Mouse (Mus musculus): ENCODE data around the gene Rnf26.

The Rnf26 gene

GRCm38 (mm10) chr9:44075276-44075995, 37.9 kb downstream of the Rnf26 start:
- DNase-seq (ENCODE audit: low spot score) = no peak

GRCm38 (mm10) chr9:44074395-44075275, 38.7 kb downstream of the Rnf26 start:
- DNase-seq (ENCODE audit: low spot score) = no peak

- DNase-seq (ENCODE audit: low spot score) = no peak
Measured at GRCm38 (mm10) chr9:44073115-44073514, 40.2 kb downstream of the Rnf26 start.

GRCm38 (mm10) chr9:44072599-44072915, 40.8 kb downstream of the Rnf26 start:
- DNase-seq (ENCODE audit: low spot score) = no peak

- no peak for DNase-seq (ENCODE audit: low spot score)
Measured at GRCm38 (mm10) chr9:44071914-44072598, 41.3 kb downstream of the Rnf26 start.

GRCm38 (mm10) chr9:44070844-44071231, 42.5 kb downstream of the Rnf26 start:
- DNase-seq (ENCODE audit: low spot score) = no peak

- no peak for DNase-seq (ENCODE audit: low spot score)
Measured at GRCm38 (mm10) chr9:44070113-44070843, 43.0 kb downstream of the Rnf26 start.

GRCm38 (mm10) chr9:44069252-44069651, 44.1 kb downstream of the Rnf26 start:
- no peak for DNase-seq (ENCODE audit: low spot score)

- no peak for DNase-seq (ENCODE audit: low spot score)
Measured at GRCm38 (mm10) chr9:44067960-44068330, 45.4 kb downstream of the Rnf26 start.

GRCm38 (mm10) chr9:44067241-44067959, 45.9 kb downstream of the Rnf26 start:
- no peak for DNase-seq (ENCODE audit: low spot score)

GRCm38 (mm10) chr9:44066785-44067225, 46.5 kb downstream of the Rnf26 start, which contains the start of gene Usp2:
Gene Usp2, plus strand, starts transcription at chr9:44067021.
- peak; percentile 100 for DNase-seq (ENCODE audit: low spot score)

- DNase-seq (ENCODE audit: low spot score) = no peak
Measured at GRCm38 (mm10) chr9:44065177-44065576, 48.1 kb downstream of the Rnf26 start.

- no peak for DNase-seq (ENCODE audit: low spot score)
Measured at GRCm38 (mm10) chr9:44058606-44059005, 54.7 kb downstream of the Rnf26 start.

- DNase-seq (ENCODE audit: low spot score) = no peak
Measured at GRCm38 (mm10) chr9:44053936-44054335, 59.4 kb downstream of the Rnf26 start.

- no peak for DNase-seq (ENCODE audit: low spot score)
Measured at GRCm38 (mm10) chr9:44052855-44053254, 60.5 kb downstream of the Rnf26 start.

- no peak for DNase-seq (ENCODE audit: low spot score)
Measured at GRCm38 (mm10) chr9:44049381-44050165, 63.7 kb downstream of the Rnf26 start.

- DNase-seq (ENCODE audit: low spot score) = peak; percentile 100
Measured at GRCm38 (mm10) chr9:44048541-44049380, 64.6 kb downstream of the Rnf26 start.

GRCm38 (mm10) chr9:44047571-44048490, 65.5 kb downstream of the Rnf26 start:
- peak; percentile 100 for DNase-seq (ENCODE audit: low spot score)
